Mouse (Mus musculus): Measurements from ENCODE around the gene Rbm20. TPM values are rescaled to one million over a fixed set of nuclear protein-coding genes. Genes with fewer than 3 reads are reported as not detected.
"Not testable (repeated sequence)": the region's sequence is repeated elsewhere in the genome, so short reads cannot be mapped to it uniquely, and the experiment has no call there.

The Rbm20 gene
- 0.71 and 1.5 TPM in 2 replicates for polyA plus RNA-seq (2012; ENCODE audit: insufficient read depth, insufficient read length, missing spikeins)

GRCm38 (mm10) chr19:53676718-53677634, at the start of gene Rbm20:
Rbm20 (plus strand) TSS chr19:53677306.
- Histone ChIP-seq H3K4me1 (ENCODE audit: control insufficient read depth, insufficient read depth, insufficient read length, low read length) (peaks cover 5% of the 10 kb centered on the region; the same call in 1 of the 2 replicates), H3K4me3 (ENCODE audit: insufficient read depth, low read depth, low read length) (peak within 1 kb of the TSS; percentile 51), H3K27ac (replicated peaks; ENCODE audit: low read depth, low read length) (no peak within 1 kb of the TSS)

- Histone ChIP-seq H3K4me3 (ENCODE audit: insufficient read depth, low read depth, low read length) (no peak overlapping the region), H3K4me1 (ENCODE audit: control insufficient read depth, insufficient read depth, insufficient read length, low read length) (no peaks in the 10 kb centered on the region), H3K27ac (replicated peaks; ENCODE audit: low read depth, low read length) (no peak overlapping the region)
These were observed 39.1 kb upstream of the Rbm20 start for GRCm38 (mm10) chr19:53638041-53638440.

GRCm38 (mm10) chr19:53638727-53639126, 38.4 kb upstream of the Rbm20 start:
- no peaks in the 10 kb centered on the region for H3K4me1 ChIP-seq (ENCODE audit: control insufficient read depth, insufficient read depth, insufficient read length, low read length)
- H3K4me3 ChIP-seq (ENCODE audit: insufficient read depth, low read depth, low read length) = no peak overlapping the region
- no peak overlapping the region for H3K27ac ChIP-seq (replicated peaks; ENCODE audit: low read depth, low read length)

- no peaks in the 10 kb centered on the region for H3K4me1 ChIP-seq (ENCODE audit: control insufficient read depth, insufficient read depth, insufficient read length, low read length)
These were observed 33.0 kb upstream of the Rbm20 start for GRCm38 (mm10) chr19:53644020-53644595.

GRCm38 (mm10) chr19:53647301-53647700, 29.8 kb upstream of the Rbm20 start:
- no peaks in the 10 kb centered on the region for H3K4me1 ChIP-seq (ENCODE audit: control insufficient read depth, insufficient read depth, insufficient read length, low read length)
- H3K4me3 ChIP-seq (ENCODE audit: insufficient read depth, low read depth, low read length) = no peak overlapping the region
- no peak overlapping the region for H3K27ac ChIP-seq (replicated peaks; ENCODE audit: low read depth, low read length)

More at GRCm38 (mm10) chr19:53644020-53644595, 33.0 kb upstream of the Rbm20 start:
- no peak overlapping the region for H3K27ac ChIP-seq (replicated peaks; ENCODE audit: low read depth, low read length)
- no peak overlapping the region for H3K4me3 ChIP-seq (ENCODE audit: insufficient read depth, low read depth, low read length)

- H3K4me1 ChIP-seq (ENCODE audit: control insufficient read depth, insufficient read depth, insufficient read length, low read length) = no peaks in the 10 kb centered on the region
- no peak overlapping the region for H3K4me3 ChIP-seq (ENCODE audit: insufficient read depth, low read depth, low read length)
- no peak overlapping the region for H3K27ac ChIP-seq (replicated peaks; ENCODE audit: low read depth, low read length)
These were observed 29.1 kb upstream of the Rbm20 start for GRCm38 (mm10) chr19:53648056-53648455.

GRCm38 (mm10) chr19:53648802-53649236, 28.3 kb upstream of the Rbm20 start:
- no peak overlapping the region for H3K27ac ChIP-seq (replicated peaks; ENCODE audit: low read depth, low read length)
- no peaks in the 10 kb centered on the region for H3K4me1 ChIP-seq (ENCODE audit: control insufficient read depth, insufficient read depth, insufficient read length, low read length)
- H3K4me3 ChIP-seq (ENCODE audit: insufficient read depth, low read depth, low read length) = no peak overlapping the region

- Histone ChIP-seq H3K4me3 (ENCODE audit: insufficient read depth, low read depth, low read length) (no peak overlapping the region), H3K27ac (replicated peaks; ENCODE audit: low read depth, low read length) (no peak overlapping the region), H3K4me1 (ENCODE audit: control insufficient read depth, insufficient read depth, insufficient read length, low read length) (no peaks in the 10 kb centered on the region)
These were observed 27.7 kb upstream of the Rbm20 start for GRCm38 (mm10) chr19:53649361-53649760.

- Histone ChIP-seq H3K4me3 (ENCODE audit: insufficient read depth, low read depth, low read length) (no peak overlapping the region), H3K27ac (replicated peaks; ENCODE audit: low read depth, low read length) (no peak overlapping the region), H3K4me1 (ENCODE audit: control insufficient read depth, insufficient read depth, insufficient read length, low read length) (no peaks in the 10 kb centered on the region)
These were observed 27.3 kb upstream of the Rbm20 start for GRCm38 (mm10) chr19:53649802-53650201.

GRCm38 (mm10) chr19:53650921-53651320, 26.2 kb upstream of the Rbm20 start:
- no peak overlapping the region for H3K4me3 ChIP-seq (ENCODE audit: insufficient read depth, low read depth, low read length)
- H3K27ac ChIP-seq (replicated peaks; ENCODE audit: low read depth, low read length) = no peak overlapping the region
- H3K4me1 ChIP-seq (ENCODE audit: control insufficient read depth, insufficient read depth, insufficient read length, low read length) = no peaks in the 10 kb centered on the region

- H3K27ac ChIP-seq (replicated peaks; ENCODE audit: low read depth, low read length) = no peak overlapping the region
- no peak overlapping the region for H3K4me3 ChIP-seq (ENCODE audit: insufficient read depth, low read depth, low read length)
- H3K4me1 ChIP-seq (ENCODE audit: control insufficient read depth, insufficient read depth, insufficient read length, low read length) = no peaks in the 10 kb centered on the region
These were observed 24.8 kb upstream of the Rbm20 start for GRCm38 (mm10) chr19:53652267-53652666.

GRCm38 (mm10) chr19:53653624-53654467, 23.3 kb upstream of the Rbm20 start:
- no peak overlapping the region for H3K4me3 ChIP-seq (ENCODE audit: insufficient read depth, low read depth, low read length)
- no peak overlapping the region for H3K27ac ChIP-seq (replicated peaks; ENCODE audit: low read depth, low read length)
- no peaks in the 10 kb centered on the region for H3K4me1 ChIP-seq (ENCODE audit: control insufficient read depth, insufficient read depth, insufficient read length, low read length)

GRCm38 (mm10) chr19:53656443-53656842, 20.7 kb upstream of the Rbm20 start:
- H3K27ac ChIP-seq (replicated peaks; ENCODE audit: low read depth, low read length); H3K4me1 ChIP-seq (ENCODE audit: control insufficient read depth, insufficient read depth, insufficient read length, low read length); H3K4me3 ChIP-seq (ENCODE audit: insufficient read depth, low read depth, low read length): not testable (repeated sequence)

- Histone ChIP-seq H3K4me3 (ENCODE audit: insufficient read depth, low read depth, low read length) (no peak overlapping the region), H3K27ac (replicated peaks; ENCODE audit: low read depth, low read length) (no peak overlapping the region), H3K4me1 (ENCODE audit: control insufficient read depth, insufficient read depth, insufficient read length, low read length) (no peaks in the 10 kb centered on the region)
These were observed 19.7 kb upstream of the Rbm20 start for GRCm38 (mm10) chr19:53657437-53657836.
